Mouse (Mus musculus): ENCODE data around the gene Porcn. TPM values are rescaled to one million over a fixed set of nuclear protein-coding genes. Genes with fewer than 3 reads are reported as not detected.

Porcn gene
- polyA plus RNA-seq, 1 experiment from 2014 or later, result 1.3 TPM

- H3K9me3 ChIP-seq (replicated peaks; ENCODE audit: control insufficient read depth, low read length), result no peaks in the 10 kb centered on the region
- peaks cover 2% of the 10 kb centered on the region for H3K4me1 ChIP-seq (ENCODE audit: control insufficient read depth, low read depth, low read length)
- ATAC-seq (ENCODE audit: low read depth), result peak; percentile 99
- WGBS (ENCODE audit: insufficient replicate concordance), result 14% methylated on average over 38 of the region's 38 CpGs
- peak overlapping the region; percentile 83 for H3K27ac ChIP-seq (ENCODE audit: low read length)
- no peaks in the 10 kb centered on the region for H3K36me3 ChIP-seq (ENCODE audit: control insufficient read depth, insufficient read depth)
- peak overlapping the region; percentile 88 for H3K4me2 ChIP-seq (ENCODE audit: low read depth, low read length)
- H3K27me3 ChIP-seq (ENCODE audit: control insufficient read depth, insufficient read depth, low read depth, low read length), result no peaks in the 10 kb centered on the region
- peak overlapping the region; percentile 75 for H3K4me3 ChIP-seq (ENCODE audit: low read depth, low read length)
- peak overlapping the region; percentile 80 for H3K9ac ChIP-seq (ENCODE audit: low read depth, low read length)
Measured at GRCm38 (mm10) chrX:8192640-8193418, 13.5 kb downstream of the Porcn start.

DNA sequence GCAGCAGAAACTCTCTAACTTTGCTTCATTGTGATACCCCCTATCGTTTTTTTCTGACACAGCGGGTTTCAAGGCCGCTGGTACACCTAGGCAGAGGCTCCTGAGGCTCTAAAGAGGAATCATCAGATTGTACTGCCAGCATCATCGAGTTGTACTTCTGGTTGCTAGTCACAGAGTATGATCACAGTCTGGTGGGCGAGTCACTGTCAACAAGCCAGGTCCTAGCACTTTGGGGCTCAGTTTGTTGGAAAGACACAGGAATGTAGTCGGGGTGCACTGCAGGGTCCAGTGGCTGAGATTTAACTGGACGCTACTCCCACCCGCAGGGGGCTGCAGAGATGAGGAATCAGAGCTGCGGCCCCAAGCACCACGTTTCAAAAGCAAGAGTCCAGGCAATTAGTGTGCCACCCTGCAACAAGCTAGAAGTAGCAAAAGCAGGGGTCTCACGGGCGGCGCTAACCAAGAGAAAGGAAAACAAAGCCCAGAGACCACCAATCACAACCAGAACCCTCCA lies 14.1 kb downstream of the Porcn start:
- Histone ChIP-seq H3K36me3 (ENCODE audit: control insufficient read depth, insufficient read depth) (no peaks in the 10 kb centered on the region), H3K9me3 (replicated peaks; ENCODE audit: control insufficient read depth, low read length) (no peaks in the 10 kb centered on the region), H3K4me3 (ENCODE audit: low read depth, low read length) (peak overlapping the region; percentile 75), H3K9ac (ENCODE audit: low read depth, low read length) (peak overlapping the region; percentile 80), H3K4me2 (ENCODE audit: low read depth, low read length) (peak overlapping the region; percentile 71), H3K27ac (ENCODE audit: low read length) (peak overlapping the region; percentile 70), H3K27me3 (ENCODE audit: control insufficient read depth, insufficient read depth, low read depth, low read length) (no peaks in the 10 kb centered on the region), H3K4me1 (ENCODE audit: control insufficient read depth, low read depth, low read length) (peaks cover 2% of the 10 kb centered on the region)
- 11% methylated on average over 13 of the region's 13 CpGs for WGBS (ENCODE audit: insufficient replicate concordance)
- no peak; the same call in 1 of the 2 replicates for ATAC-seq (ENCODE audit: low read depth)

DNA sequence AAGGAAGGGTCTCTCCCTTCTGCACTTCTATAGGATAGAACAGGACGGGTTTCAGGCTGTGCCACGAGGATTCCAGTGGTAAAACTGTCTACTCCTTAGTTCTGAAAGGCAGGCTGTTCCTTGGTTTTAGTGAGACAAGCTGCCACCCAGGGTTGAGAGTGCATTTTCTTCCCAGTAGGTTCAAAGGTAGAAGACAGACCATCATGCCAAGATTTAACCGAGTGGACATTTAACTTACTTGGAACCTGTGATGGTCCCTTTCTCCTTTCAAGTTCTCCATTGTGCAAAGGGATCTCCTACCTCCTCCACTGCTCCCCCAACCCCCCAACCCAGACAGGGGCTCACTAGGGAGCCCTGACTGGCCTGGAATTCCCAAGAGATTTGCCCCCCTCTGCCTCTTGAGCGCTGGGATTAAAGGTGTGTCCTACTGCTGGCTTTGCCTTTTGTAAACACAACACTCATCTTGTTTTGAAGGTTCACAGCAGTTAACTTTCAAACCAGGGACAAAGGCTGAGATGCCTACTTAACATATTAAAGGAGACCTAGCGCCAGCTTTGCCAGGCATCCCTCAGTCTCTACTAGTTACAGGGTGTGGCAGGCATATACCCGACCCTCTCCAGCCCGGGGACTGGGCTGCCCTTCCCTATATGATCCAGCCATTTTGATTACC lies 23.3 kb downstream of the Porcn start:
- H3K36me3 ChIP-seq (ENCODE audit: control insufficient read depth, insufficient read depth), result no peaks in the 10 kb centered on the region
- no peak overlapping the region for H3K4me3 ChIP-seq (ENCODE audit: low read depth, low read length)
- H3K9me3 ChIP-seq (replicated peaks; ENCODE audit: control insufficient read depth, low read length), result no peaks in the 10 kb centered on the region
- H3K4me2 ChIP-seq (ENCODE audit: low read depth, low read length), result no peak overlapping the region
- 19% methylated on average over 7 of the region's 7 CpGs for WGBS (ENCODE audit: insufficient replicate concordance)
- H3K27me3 ChIP-seq (ENCODE audit: control insufficient read depth, insufficient read depth, low read depth, low read length), result no peaks in the 10 kb centered on the region
- H3K9ac ChIP-seq (ENCODE audit: low read depth, low read length), result no peak overlapping the region
- no peak for ATAC-seq (ENCODE audit: low read depth)
- no peaks in the 10 kb centered on the region for H3K4me1 ChIP-seq (ENCODE audit: control insufficient read depth, low read depth, low read length)
- no peak overlapping the region for H3K27ac ChIP-seq (ENCODE audit: low read length)

- Histone ChIP-seq H3K4me2 (ENCODE audit: low read depth, low read length) (no peak overlapping the region), H3K9me3 (replicated peaks; ENCODE audit: control insufficient read depth, low read length) (no peaks in the 10 kb centered on the region), H3K27me3 (ENCODE audit: control insufficient read depth, insufficient read depth, low read depth, low read length) (no peaks in the 10 kb centered on the region), H3K4me3 (ENCODE audit: low read depth, low read length) (no peak overlapping the region), H3K27ac (ENCODE audit: low read length) (no peak overlapping the region), H3K36me3 (ENCODE audit: control insufficient read depth, insufficient read depth) (no peaks in the 10 kb centered on the region), H3K4me1 (ENCODE audit: control insufficient read depth, low read depth, low read length) (peaks cover 2% of the 10 kb centered on the region), H3K9ac (ENCODE audit: low read depth, low read length) (no peak overlapping the region)
- no peak for ATAC-seq (ENCODE audit: low read depth)
- WGBS (ENCODE audit: insufficient replicate concordance), result 38% methylated on average over 5 of the region's 5 CpGs
Measured at GRCm38 (mm10) chrX:8179646-8180045, 26.7 kb downstream of the Porcn start.

DNA sequence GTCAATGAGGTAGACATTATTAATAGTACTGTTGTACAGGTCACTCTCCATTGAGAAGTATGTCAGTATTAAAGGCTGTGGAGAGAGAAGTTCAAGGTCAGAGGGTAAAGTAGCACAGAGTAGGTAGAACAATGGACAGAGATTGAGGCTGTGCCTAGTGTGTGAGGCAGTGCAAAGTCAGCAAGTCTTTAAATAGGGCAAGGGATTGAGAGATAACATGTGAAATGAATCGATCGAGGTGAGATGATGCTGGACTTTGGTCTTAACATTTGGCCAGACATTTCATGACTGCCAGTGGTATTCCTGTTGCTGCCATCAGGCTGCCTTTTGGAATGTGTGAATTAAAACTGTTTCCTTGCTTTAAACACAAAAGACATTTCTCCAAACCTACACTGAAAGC lies 27.5 kb downstream of the Porcn start:
- no peak overlapping the region for H3K4me3 ChIP-seq (ENCODE audit: low read depth, low read length)
- no peak overlapping the region for H3K9ac ChIP-seq (ENCODE audit: low read depth, low read length)
- H3K4me1 ChIP-seq (ENCODE audit: control insufficient read depth, low read depth, low read length), result peaks cover 3% of the 10 kb centered on the region
- H3K27me3 ChIP-seq (ENCODE audit: control insufficient read depth, insufficient read depth, low read depth, low read length), result no peaks in the 10 kb centered on the region
- no peak for ATAC-seq (ENCODE audit: low read depth)
- H3K9me3 ChIP-seq (replicated peaks; ENCODE audit: control insufficient read depth, low read length), result no peaks in the 10 kb centered on the region
- H3K36me3 ChIP-seq (ENCODE audit: control insufficient read depth, insufficient read depth), result no peaks in the 10 kb centered on the region
- no peak overlapping the region for H3K4me2 ChIP-seq (ENCODE audit: low read depth, low read length)
- WGBS (ENCODE audit: insufficient replicate concordance), result 85% methylated on average over 2 of the region's 2 CpGs
- H3K27ac ChIP-seq (ENCODE audit: low read length), result no peak overlapping the region

- Histone ChIP-seq H3K4me2 (ENCODE audit: low read depth, low read length) (peak within 1 kb of the TSS; percentile 72), H3K27ac (ENCODE audit: low read length) (peak within 1 kb of the TSS; percentile 92), H3K27me3 (ENCODE audit: control insufficient read depth, insufficient read depth, low read depth, low read length) (no peaks in the 10 kb centered on the region), H3K9me3 (replicated peaks; ENCODE audit: control insufficient read depth, low read length) (no peaks in the 10 kb centered on the region), H3K4me1 (ENCODE audit: control insufficient read depth, low read depth, low read length) (peaks cover 3% of the 10 kb centered on the region), H3K4me3 (ENCODE audit: low read depth, low read length) (peak within 1 kb of the TSS; percentile 76), H3K36me3 (ENCODE audit: control insufficient read depth, insufficient read depth) (no peaks in the 10 kb centered on the region), H3K9ac (ENCODE audit: low read depth, low read length) (peak within 1 kb of the TSS; percentile 74)
- WGBS (ENCODE audit: insufficient replicate concordance), result 11% methylated on average over 55 of the region's 56 CpGs
- ATAC-seq (ENCODE audit: low read depth), result peak; percentile 97
Measured at GRCm38 (mm10) chrX:8175504-8176385, 30.6 kb downstream of the Porcn start, which contains the start of gene Tbc1d25. Gene Tbc1d25, minus strand, starts transcription at chrX:8176181.

GRCm38 (mm10) chrX:8175169-8175503 lies 31.2 kb downstream of the Porcn start:
- H3K4me2 ChIP-seq (ENCODE audit: low read depth, low read length), result peak overlapping the region; percentile 72
- no peaks in the 10 kb centered on the region for H3K9me3 ChIP-seq (replicated peaks; ENCODE audit: control insufficient read depth, low read length)
- H3K27ac ChIP-seq (ENCODE audit: low read length), result peak overlapping the region; percentile 92
- no peaks in the 10 kb centered on the region for H3K27me3 ChIP-seq (ENCODE audit: control insufficient read depth, insufficient read depth, low read depth, low read length)
- H3K36me3 ChIP-seq (ENCODE audit: control insufficient read depth, insufficient read depth), result no peaks in the 10 kb centered on the region
- no peak for ATAC-seq (ENCODE audit: low read depth)
- H3K9ac ChIP-seq (ENCODE audit: low read depth, low read length), result peak overlapping the region; percentile 74
- H3K4me3 ChIP-seq (ENCODE audit: low read depth, low read length), result peak overlapping the region; percentile 76
- 17% methylated on average over 4 of the region's 4 CpGs for WGBS (ENCODE audit: insufficient replicate concordance)
- peaks cover 3% of the 10 kb centered on the region for H3K4me1 ChIP-seq (ENCODE audit: control insufficient read depth, low read depth, low read length)

- H3K9ac ChIP-seq (ENCODE audit: low read depth, low read length), result no peak overlapping the region
- H3K9me3 ChIP-seq (replicated peaks; ENCODE audit: control insufficient read depth, low read length), result no peaks in the 10 kb centered on the region
- ATAC-seq (ENCODE audit: low read depth), result no peak
- H3K4me2 ChIP-seq (ENCODE audit: low read depth, low read length), result no peak overlapping the region
- 69% methylated on average over 10 of the region's 10 CpGs for WGBS (ENCODE audit: insufficient replicate concordance)
- H3K4me3 ChIP-seq (ENCODE audit: low read depth, low read length), result no peak overlapping the region
- H3K27ac ChIP-seq (ENCODE audit: low read length), result no peak overlapping the region
- no peaks in the 10 kb centered on the region for H3K4me1 ChIP-seq (ENCODE audit: control insufficient read depth, low read depth, low read length)
- H3K27me3 ChIP-seq (ENCODE audit: control insufficient read depth, insufficient read depth, low read depth, low read length), result no peaks in the 10 kb centered on the region
- no peaks in the 10 kb centered on the region for H3K36me3 ChIP-seq (ENCODE audit: control insufficient read depth, insufficient read depth)
Measured at GRCm38 (mm10) chrX:8167716-8168647, 38.3 kb downstream of the Porcn start.

All from liver, embryonic 16.5 days (tissue).